Mouse (Mus musculus) heart, postnatal 0 days (tissue): ENCODE data around the gene Tmem40.

Experiments
- CTCF ChIP-seq: IDR thresholded peaks from 2 replicates; pipeline ENCODE4 v1.5.1; 2016; ENCODE audit warnings: antibody characterized with exemption, control low read depth, low read depth
- EP300 ChIP-seq: IDR thresholded peaks from 2 replicates; pipeline ENCODE4 v1.6.1; 2016; ENCODE audit warnings: antibody characterized with exemption, low read depth

DNA sequence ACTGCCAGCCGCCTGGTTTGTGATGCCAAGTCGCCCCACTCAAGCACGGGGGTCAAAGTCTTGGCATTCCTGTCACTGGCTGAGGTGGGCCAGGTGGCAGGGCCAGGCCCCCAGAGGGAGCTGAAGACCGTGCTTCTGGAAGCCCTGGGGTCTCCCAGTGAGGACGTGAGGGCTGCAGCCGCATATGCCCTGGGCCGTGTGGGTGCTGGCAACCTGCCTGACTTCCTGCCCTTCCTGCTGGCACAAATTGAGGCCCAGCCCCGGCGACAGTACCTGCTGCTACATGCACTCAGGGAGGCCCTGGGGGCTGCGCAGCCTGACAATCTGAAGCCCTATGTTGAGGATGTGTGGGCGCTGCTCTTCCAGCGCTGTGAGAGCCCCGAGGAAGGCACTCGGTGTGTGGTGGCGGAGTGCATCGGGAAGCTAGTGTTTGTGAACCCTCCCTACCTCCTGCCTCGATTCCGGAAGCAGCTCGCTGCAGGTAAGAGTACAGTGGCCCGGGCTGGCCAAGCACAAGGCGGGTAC is 30.5 kb upstream of the Tmem40 start:
- TF ChIP-seq CTCF (no peak), EP300 (no peak)
